Mouse (Mus musculus) cortical plate, adult 2 months (tissue): ENCODE data around the gene Dsp.

ENCODE experiments used
- CTCF ChIP-seq: fragments of 200-500 bp; IDR thresholded peaks from 2 replicates; pipeline ENCODE4 v1.5.1; 2011; ENCODE audit warnings: mild to moderate bottlenecking, control low read depth, low read length; ENCODE audit not compliant: insufficient read depth; ENCODE audit errors: extremely low read depth
- POLR2A ChIP-seq: fragments of 200-500 bp; IDR thresholded peaks from 2 replicates; pipeline ENCODE4 v1.6.1; 2011; ENCODE audit warnings: mild to moderate bottlenecking, low read length, control low read depth; ENCODE audit not compliant: insufficient read depth; ENCODE audit errors: extremely low read depth

- TF ChIP-seq POLR2A (no peak), CTCF (no peak)
Measured at GRCm38 (mm10) chr13:38204171-38204570, 53.1 kb downstream of the Dsp start.
